Mouse (Mus musculus) erythroblast, embryonic 14.5 days (primary cell): Measurements from ENCODE around the gene Elac2.

Experiments used
- GATA1 ChIP-seq: IDR thresholded peaks from 2 replicates; pipeline ENCODE4 v1.6.1; 2012; ENCODE audit warnings: low read length, inconsistent platforms, mixed read lengths
- TAL1 ChIP-seq: IDR thresholded peaks from 3 replicates; pipeline ENCODE4 v1.6.1; 2012; ENCODE audit warnings: low read length, inconsistent platforms, mixed read lengths

GRCm38 (mm10) chr11:64962629-64963028, 16.2 kb upstream of the Elac2 start:
- TF ChIP-seq GATA1 (peak; percentile 33; the same call in 1 of the 2 replicates), TAL1 (0 out of 3 replicates have a peak, but pooled peaks have one; percentile 36)
